Mouse (Mus musculus) heart, embryonic 10.5 days (tissue): ENCODE measurements at regions not wholly inside any gene's neighbourhood (a gene's known extent, or its start where the extent isn't known, plus 50 kb on each side); places are given as distances from the start of the nearest gene placed in this dataset.
"Not testable (repeated sequence)": the region's sequence is repeated elsewhere in the genome, so short reads cannot be mapped to it uniquely, and the experiment has no call there.

Source experiments
- DNase-seq: peaks from one replicate; pipeline ENCODE4 v3.0.0-alpha.2; 2017; ENCODE audit warnings: low spot score
- H3K27ac ChIP-seq: fragments of 300-500 bp; sonication (generic); 2 replicates; pipeline ENCODE4 v1.5.1; 2016; ENCODE audit warnings: mild to moderate bottlenecking
- H3K27me3 ChIP-seq: fragments of 300-500 bp; sonication (generic); 2 replicates; pipeline ENCODE4 v1.6.1; 2016; ENCODE audit warnings: mild to moderate bottlenecking; ENCODE audit not compliant: poor library complexity, insufficient read depth, severe bottlenecking
- H3K36me3 ChIP-seq: fragments of 300-500 bp; sonication (generic); 2 replicates; pipeline ENCODE4 v1.6.1; 2016; ENCODE audit warnings: mild to moderate bottlenecking, moderate library complexity
- H3K4me1 ChIP-seq: fragments of 300-500 bp; sonication (generic); 2 replicates; pipeline ENCODE4 v1.6.1; 2016; ENCODE audit warnings: mild to moderate bottlenecking
- H3K4me3 ChIP-seq: fragments of 300-500 bp; sonication (generic); 2 replicates; pipeline ENCODE4 v1.5.1; 2016; ENCODE audit warnings: mild to moderate bottlenecking, moderate library complexity
- H3K9me3 ChIP-seq: fragments of 300-500 bp; sonication (generic); 2 replicates; pipeline ENCODE4 v1.6.1; 2016; ENCODE audit warnings: mild to moderate bottlenecking, moderate library complexity
- WGBS: fragments of 180-500 bp; shearing (Covaris S2); methylation state at CpG from one replicate; pipeline ENCODE4 v1.1.7; 2016; 5-methylcytosine and 5-hydroxymethylcytosine counted together

GRCm38 (mm10) chr7:138758386-138758785, 87.5 kb upstream of the Ppp2r2d start:
- 69% methylated on average over 1 of the region's 1 CpGs for WGBS
- H3K36me3 ChIP-seq, result no peaks in the 10 kb centered on the region
- H3K27me3 ChIP-seq, result no peaks in the 10 kb centered on the region
- no peaks in the 10 kb centered on the region for H3K9me3 ChIP-seq
- no peak for DNase-seq
- H3K4me1 ChIP-seq, result no peaks in the 10 kb centered on the region
- no peak overlapping the region for H3K27ac ChIP-seq
- no peak overlapping the region for H3K4me3 ChIP-seq

- Histone ChIP-seq H3K36me3 (no peaks in the 10 kb centered on the region), H3K27me3 (no peaks in the 10 kb centered on the region), H3K4me3 (no peak overlapping the region), H3K27ac (no peak overlapping the region), H3K9me3 (no peaks in the 10 kb centered on the region), H3K4me1 (peaks cover 13% of the 10 kb centered on the region; the same call in 1 of the 2 replicates)
- no peak for DNase-seq
- WGBS, result 41% methylated on average over 2 of the region's 2 CpGs
Measured at GRCm38 (mm10) chr7:138748442-138748841, 97.4 kb upstream of the Ppp2r2d start.

- peaks cover 13% of the 10 kb centered on the region; the same call in 1 of the 2 replicates for H3K4me1 ChIP-seq
- no peaks in the 10 kb centered on the region for H3K36me3 ChIP-seq
- no peaks in the 10 kb centered on the region for H3K27me3 ChIP-seq
- no peak overlapping the region for H3K4me3 ChIP-seq
- H3K27ac ChIP-seq, result no peak overlapping the region
- 78% methylated on average over 8 of the region's 8 CpGs for WGBS
- no peak for DNase-seq
- H3K9me3 ChIP-seq, result no peaks in the 10 kb centered on the region
Measured at GRCm38 (mm10) chr7:138746616-138747015, 99.3 kb upstream of the Ppp2r2d start.

- Histone ChIP-seq H3K36me3 (no peaks in the 10 kb centered on the region), H3K27me3 (no peaks in the 10 kb centered on the region), H3K4me1 (no peaks in the 10 kb centered on the region), H3K9me3 (no peaks in the 10 kb centered on the region), H3K4me3 (no peak overlapping the region), H3K27ac (no peak overlapping the region)
- DNase-seq, result no peak
- WGBS, result 90% methylated on average over 4 of the region's 4 CpGs
Measured at GRCm38 (mm10) chr7:138742516-138742845, 103.4 kb upstream of the Ppp2r2d start.

GRCm38 (mm10) chr7:138741816-138742515, 103.9 kb upstream of the Ppp2r2d start:
- no peak for DNase-seq
- Histone ChIP-seq H3K27me3 (no peaks in the 10 kb centered on the region), H3K9me3 (no peaks in the 10 kb centered on the region), H3K36me3 (no peaks in the 10 kb centered on the region), H3K4me3 (no peak overlapping the region), H3K4me1 (no peaks in the 10 kb centered on the region), H3K27ac (no peak overlapping the region)
- WGBS, result 77% methylated on average over 7 of the region's 7 CpGs

- no peak for DNase-seq
- peaks cover 11% of the 10 kb centered on the region for H3K4me1 ChIP-seq
- no peak overlapping the region for H3K4me3 ChIP-seq
- no peaks in the 10 kb centered on the region for H3K27me3 ChIP-seq
- no peaks in the 10 kb centered on the region for H3K36me3 ChIP-seq
- no peaks in the 10 kb centered on the region for H3K9me3 ChIP-seq
- 23% methylated on average over 4 of the region's 4 CpGs for WGBS
- H3K27ac ChIP-seq, result no peak overlapping the region
Measured at GRCm38 (mm10) chr7:138734254-138734653, 111.6 kb upstream of the Ppp2r2d start.

GRCm38 (mm10) chr7:138724829-138725228, 121.0 kb upstream of the Ppp2r2d start:
- H3K4me1 ChIP-seq, result no peaks in the 10 kb centered on the region
- DNase-seq, result no peak
- no peaks in the 10 kb centered on the region for H3K27me3 ChIP-seq
- no peak overlapping the region for H3K27ac ChIP-seq
- 72% methylated on average over 2 of the region's 2 CpGs for WGBS
- H3K36me3 ChIP-seq, result no peaks in the 10 kb centered on the region
- no peaks in the 10 kb centered on the region for H3K9me3 ChIP-seq
- H3K4me3 ChIP-seq, result no peak overlapping the region

- 73% methylated on average over 5 of the region's 5 CpGs for WGBS
- H3K27ac ChIP-seq, result no peak overlapping the region
- no peak for DNase-seq
- H3K9me3 ChIP-seq, result no peaks in the 10 kb centered on the region
- H3K4me3 ChIP-seq, result no peak overlapping the region
- H3K36me3 ChIP-seq, result no peaks in the 10 kb centered on the region
- H3K4me1 ChIP-seq, result no peaks in the 10 kb centered on the region
- no peaks in the 10 kb centered on the region for H3K27me3 ChIP-seq
Measured at GRCm38 (mm10) chr7:138719608-138720007, 126.3 kb upstream of the Ppp2r2d start.

- WGBS, result 64% methylated on average over 3 of the region's 3 CpGs
- Histone ChIP-seq H3K4me1 (no peaks in the 10 kb centered on the region), H3K36me3 (no peaks in the 10 kb centered on the region), H3K27ac (no peak overlapping the region), H3K4me3 (no peak overlapping the region), H3K9me3 (no peaks in the 10 kb centered on the region), H3K27me3 (no peaks in the 10 kb centered on the region)
- DNase-seq, result no peak
Measured at GRCm38 (mm10) chr7:138719115-138719514, 126.8 kb upstream of the Ppp2r2d start.

- no peak overlapping the region for H3K4me3 ChIP-seq
- no peaks in the 10 kb centered on the region for H3K36me3 ChIP-seq
- 0 out of 2 replicates have a peak, but pooled peaks cover 5% of the 10 kb centered on the region for H3K27me3 ChIP-seq
- 71% methylated on average over 1 of the region's 1 CpGs for WGBS
- no peak overlapping the region for H3K27ac ChIP-seq
- no peaks in the 10 kb centered on the region for H3K4me1 ChIP-seq
- no peaks in the 10 kb centered on the region for H3K9me3 ChIP-seq
- DNase-seq, result no peak
Measured at GRCm38 (mm10) chr7:138714731-138715130, 131.1 kb upstream of the Ppp2r2d start.

GRCm38 (mm10) chr7:138708373-138708772, 137.5 kb upstream of the Ppp2r2d start:
- 85% methylated on average over 6 of the region's 6 CpGs for WGBS

GRCm38 (mm10) chr7:138699599-138699998, 146.3 kb upstream of the Ppp2r2d start:
- not testable (repeated sequence) for H3K27ac ChIP-seq, DNase-seq, H3K4me3 ChIP-seq, H3K4me1 ChIP-seq, H3K9me3 ChIP-seq, H3K27me3 ChIP-seq, H3K36me3 ChIP-seq
- WGBS, result 43% methylated on average over 1 of the region's 1 CpGs

More at GRCm38 (mm10) chr7:138708373-138708772, 137.5 kb upstream of the Ppp2r2d start:
- Histone ChIP-seq H3K36me3 (no peaks in the 10 kb centered on the region), H3K4me1 (no peaks in the 10 kb centered on the region), H3K9me3 (no peaks in the 10 kb centered on the region), H3K4me3 (no peak overlapping the region), H3K27me3 (0 out of 2 replicates have a peak, but pooled peaks cover 5% of the 10 kb centered on the region), H3K27ac (no peak overlapping the region)
- DNase-seq, result no peak

- no peak for DNase-seq
- 74% methylated on average over 7 of the region's 7 CpGs for WGBS
- Histone ChIP-seq H3K27ac (no peak overlapping the region), H3K4me3 (no peak overlapping the region), H3K4me1 (no peaks in the 10 kb centered on the region), H3K27me3 (no peaks in the 10 kb centered on the region), H3K9me3 (no peaks in the 10 kb centered on the region), H3K36me3 (no peaks in the 10 kb centered on the region)
Measured at GRCm38 (mm10) chr7:138682161-138682560, 163.7 kb upstream of the Ppp2r2d start.

GRCm38 (mm10) chr7:138680530-138680929, 165.3 kb upstream of the Ppp2r2d start:
- Histone ChIP-seq H3K4me1 (no peaks in the 10 kb centered on the region), H3K36me3 (no peaks in the 10 kb centered on the region), H3K27me3 (no peaks in the 10 kb centered on the region), H3K4me3 (no peak overlapping the region), H3K27ac (no peak overlapping the region), H3K9me3 (no peaks in the 10 kb centered on the region)
- 79% methylated on average over 5 of the region's 5 CpGs for WGBS
- no peak for DNase-seq
